Mouse (Mus musculus) midbrain, embryonic 11.5 days (tissue): ENCODE data around the gene Pigb. TPM values are rescaled to one million over a fixed set of nuclear protein-coding genes. Genes with fewer than 3 reads are reported as not detected.

ENCODE experiments used
- ATAC-seq: fragments of 200-750 bp; cut with Nextera tagmentation; 2 replicates; pipeline ENCODE4 v1.8.0; 2017; ENCODE audit warnings: moderate TSS enrichment, moderate library complexity; ENCODE audit not compliant: low FRiP score
- DNase-seq: peaks from one replicate; pipeline ENCODE4 v3.0.0; 2015; ENCODE audit warnings: low spot score; ENCODE audit errors: missing footprints
- H3K27ac ChIP-seq: fragments of 300-500 bp; sonication (generic); 2 replicates; pipeline ENCODE4 v1.5.1; 2014; ENCODE audit warnings: low read depth, low read length
- H3K27me3 ChIP-seq: fragments of 300-500 bp; sonication (generic); 2 replicates; pipeline ENCODE4 v1.6.1; 2014; ENCODE audit warnings: mild to moderate bottlenecking, low read length, moderate library complexity, mixed read lengths; ENCODE audit not compliant: control insufficient read depth, insufficient read depth
- H3K36me3 ChIP-seq: fragments of 300-500 bp; sonication (generic); 2 replicates; pipeline ENCODE4 v1.6.1; 2014; ENCODE audit warnings: mild to moderate bottlenecking, low read length, moderate library complexity, mixed read lengths; ENCODE audit not compliant: control insufficient read depth, insufficient read depth
- H3K4me1 ChIP-seq: fragments of 300-500 bp; sonication (generic); 2 replicates; pipeline ENCODE4 v1.6.1; 2014; ENCODE audit warnings: low read length; ENCODE audit not compliant: control insufficient read depth, insufficient read depth
- H3K4me2 ChIP-seq: fragments of 300-500 bp; sonication (generic); 2 replicates; pipeline ENCODE4 v1.6.1; 2014; ENCODE audit warnings: mild to moderate bottlenecking, moderate library complexity
- H3K4me3 ChIP-seq: fragments of 300-500 bp; sonication (generic); 2 replicates; pipeline ENCODE4 v1.5.1; 2014; ENCODE audit warnings: low read depth, low read length
- H3K9ac ChIP-seq: fragments of 300-500 bp; sonication (generic); 2 replicates; pipeline ENCODE4 v1.6.1; 2014; ENCODE audit warnings: low read length
- H3K9me3 ChIP-seq: fragments of 300-500 bp; sonication (generic); 2 replicates; pipeline ENCODE4 v1.6.1; 2016; ENCODE audit warnings: low read length; ENCODE audit not compliant: control insufficient read depth
- WGBS: fragments of 180-500 bp; shearing (Covaris S2); extraction: QIAGEN DNeasy Blood & Tissue Kit; methylation state at CpG from one replicate; pipeline ENCODE4 v1.1.7; 2014; 5-methylcytosine and 5-hydroxymethylcytosine counted together
- microRNA-seq: library from miRNA; unstranded; fragments of <30 nt; microRNA quantifications from one replicate; pipeline ENCODE4, GENCODE M21; 2017
- polyA plus RNA-seq: library from polyadenylated mRNA; unstranded; fragments of >200 nt; fragmentation: Nextera tagmentation; extraction: Ambion mirVana; gene quantifications from 2 replicates; pipeline ENCODE4 v1.2.1, GENCODE M21; 2014

Pigb gene
- polyA plus RNA-seq, 1 experiment from 2014 or later, result 18.3 TPM

GRCm38 (mm10) chr9:72968349-72969061 is 71.7 kb downstream of the Pigb start:
- Histone ChIP-seq H3K27me3 (no peaks in the 10 kb centered on the region), H3K9ac (no peak overlapping the region), H3K4me2 (no peak overlapping the region), H3K4me3 (no peak overlapping the region), H3K4me1 (no peaks in the 10 kb centered on the region), H3K36me3 (no peaks in the 10 kb centered on the region), H3K9me3 (no peaks in the 10 kb centered on the region), H3K27ac (no peak overlapping the region)
- ATAC-seq, result no peak
- DNase-seq, result no peak
- WGBS, result 42% methylated on average over 11 of the region's 11 CpGs

DNA sequence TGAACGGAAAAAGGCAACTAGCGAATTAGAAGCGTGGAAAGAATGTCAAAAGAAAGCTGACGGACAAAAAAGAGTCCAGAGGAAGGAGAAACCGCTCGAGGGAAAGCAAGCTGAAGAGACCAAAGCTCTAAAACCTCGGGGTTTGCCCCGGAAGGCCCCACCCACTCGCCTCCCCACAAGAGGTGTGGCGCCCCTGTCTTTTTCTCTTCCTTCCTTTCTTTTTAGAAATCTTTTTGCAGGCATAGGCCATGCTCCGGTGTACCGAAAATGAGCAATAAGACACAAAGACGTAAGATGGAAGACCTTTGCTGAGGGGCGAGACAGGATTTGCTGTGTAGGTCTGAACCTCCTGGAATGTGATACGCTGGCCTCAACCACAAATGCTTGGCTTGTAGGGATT is 78.2 kb downstream of the Pigb start:
- no peaks in the 10 kb centered on the region for H3K9me3 ChIP-seq
- H3K36me3 ChIP-seq, result no peaks in the 10 kb centered on the region
- no peak overlapping the region for H3K27ac ChIP-seq
- 80% methylated on average over 15 of the region's 15 CpGs for WGBS
- no peak for ATAC-seq
- no peak overlapping the region for H3K9ac ChIP-seq
- H3K4me2 ChIP-seq, result no peak overlapping the region
- no peak for DNase-seq
- H3K4me1 ChIP-seq, result no peaks in the 10 kb centered on the region
- no peaks in the 10 kb centered on the region for H3K27me3 ChIP-seq
- H3K4me3 ChIP-seq, result no peak overlapping the region

DNA sequence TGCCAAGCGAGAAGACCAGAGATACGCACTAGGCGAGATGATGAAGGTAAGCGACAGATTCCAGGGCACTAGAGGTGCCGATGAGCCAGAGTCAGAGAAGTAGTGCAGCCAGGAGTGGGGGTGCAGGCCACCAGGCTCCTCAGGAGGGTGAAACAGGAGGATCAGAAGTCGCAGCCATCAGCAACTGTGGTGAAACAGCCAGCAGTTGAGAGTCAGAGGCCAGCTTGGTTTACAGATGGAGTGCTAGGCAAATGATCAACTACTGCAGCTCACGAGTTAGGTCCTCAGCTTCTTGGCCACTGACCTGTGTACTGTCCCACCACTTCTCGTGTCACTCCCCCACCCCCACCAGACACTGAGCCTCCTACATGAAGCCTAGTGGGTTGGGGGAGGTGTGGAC is 78.8 kb downstream of the Pigb start:
- H3K9ac ChIP-seq, result no peak overlapping the region
- H3K4me3 ChIP-seq, result no peak overlapping the region
- DNase-seq, result no peak
- no peak overlapping the region for H3K27ac ChIP-seq
- no peak for ATAC-seq
- H3K36me3 ChIP-seq, result no peaks in the 10 kb centered on the region
- H3K4me1 ChIP-seq, result no peaks in the 10 kb centered on the region
- WGBS, result 81% methylated on average over 8 of the region's 8 CpGs
- H3K4me2 ChIP-seq, result no peak overlapping the region
- no peaks in the 10 kb centered on the region for H3K27me3 ChIP-seq
- no peaks in the 10 kb centered on the region for H3K9me3 ChIP-seq

DNA sequence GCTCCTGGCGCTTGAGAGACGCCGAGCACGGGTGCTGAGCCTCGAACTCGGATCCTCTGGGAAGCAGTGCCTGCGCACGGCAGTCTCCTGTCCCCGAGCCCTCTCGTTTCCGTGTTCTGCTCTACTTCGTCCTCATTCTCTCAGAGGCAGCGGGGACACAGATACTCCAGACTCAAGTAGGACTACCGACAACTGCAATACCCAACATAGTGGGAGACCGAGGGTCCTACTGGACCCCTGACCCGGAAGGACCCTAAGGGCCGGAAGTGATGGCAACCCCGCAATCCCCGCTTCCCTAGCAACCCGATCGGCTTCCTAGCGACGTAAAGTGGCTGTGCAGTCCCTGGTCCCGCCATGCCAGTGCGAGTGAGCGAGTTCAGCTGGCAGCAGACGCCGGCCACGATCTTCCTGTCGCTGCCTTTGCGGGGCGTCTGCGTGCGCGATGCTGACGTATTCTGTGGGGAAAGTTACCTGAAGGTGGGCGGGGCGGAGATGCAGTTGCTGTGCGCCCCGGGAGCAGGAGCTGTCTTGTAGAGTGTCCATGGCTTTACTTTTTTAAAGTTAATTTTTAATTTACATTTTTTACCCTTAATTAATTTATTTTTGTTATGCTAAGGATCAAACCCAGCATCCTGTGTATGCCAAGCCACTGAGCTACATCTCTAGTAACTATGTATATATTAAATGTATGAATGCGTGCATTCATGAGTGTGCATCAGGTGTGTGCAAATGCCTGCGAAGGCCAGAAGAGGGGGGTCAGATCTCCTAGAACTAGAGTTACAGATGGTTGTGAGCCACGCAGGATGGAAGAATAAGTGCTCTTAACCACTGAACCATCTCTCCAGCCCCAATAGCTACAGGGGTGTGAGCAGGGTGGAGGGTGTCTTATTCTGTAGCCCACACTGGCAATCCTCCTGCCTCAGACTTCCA is 81.4 kb downstream of the Pigb start, which contains the start of the genes Dyx1c1 and Gm44503:
Dyx1c1 (plus strand) TSS at position 265 of the 930 bp plus-strand sequence.
Gm44503 (plus strand) TSS at position 332 of the 930 bp plus-strand sequence.
- H3K4me2 ChIP-seq, result peak within 1 kb of the TSS; percentile 57
- peak within 1 kb of the TSS; percentile 71 for H3K4me3 ChIP-seq
- DNase-seq, result peak; percentile 98
- no peaks in the 10 kb centered on the region for H3K36me3 ChIP-seq
- no peaks in the 10 kb centered on the region for H3K4me1 ChIP-seq
- peak within 1 kb of the TSS; percentile 73 for H3K9ac ChIP-seq
- no peaks in the 10 kb centered on the region for H3K27me3 ChIP-seq
- H3K27ac ChIP-seq, result peak within 1 kb of the TSS; percentile 30; the same call in 1 of the 2 replicates
- WGBS, result 3% methylated on average over 43 of the region's 43 CpGs
- peak; percentile 98 for ATAC-seq
- H3K9me3 ChIP-seq, result no peaks in the 10 kb centered on the region

Small RNA genes within 50 kb of the gene (microRNA-seq; reads per million reads assigned to microRNA genes)
- gene Gm27353, result not detected

Other genes with a start within 250 kb of the Pigb start
- gene Prtg, start 233.5 kb downstream of the Pigb start, polyA plus RNA-seq, result 5.1 and 6.2 TPM in 2 replicates
- 10.1 and 10.8 TPM in 2 replicates for gene Pygo1, start 114.7 kb downstream of the Pigb start, polyA plus RNA-seq
- 2.2 and 2.6 TPM in 2 replicates for gene Dyx1c1, start 81.6 kb downstream of the Pigb start, polyA plus RNA-seq
- gene Gm44503, start 81.5 kb downstream of the Pigb start, polyA plus RNA-seq, result not detected in 2 replicates
- gene Ccpg1os, start 55.0 kb downstream of the Pigb start, polyA plus RNA-seq, result 22.4 and 22.9 TPM in 2 replicates
- 24.9 and 26.9 TPM in 2 replicates for gene Ccpg1, start 54.9 kb downstream of the Pigb start, polyA plus RNA-seq
- 0.52 and 0.55 TPM in 2 replicates for gene Rab27a, start 4.5 kb upstream of the Pigb start, polyA plus RNA-seq
- not detected in 2 replicates for gene Khdc3, start 61.5 kb upstream of the Pigb start, polyA plus RNA-seq
- gene Gm20509, start 62.1 kb upstream of the Pigb start, polyA plus RNA-seq, result not detected in 2 replicates
- 172 and 184 TPM in 2 replicates for gene Rsl24d1, start 73.0 kb upstream of the Pigb start, polyA plus RNA-seq